Comparison of ENCODE assay signal across 16 mouse cellular contexts in the genomic region with DNA sequence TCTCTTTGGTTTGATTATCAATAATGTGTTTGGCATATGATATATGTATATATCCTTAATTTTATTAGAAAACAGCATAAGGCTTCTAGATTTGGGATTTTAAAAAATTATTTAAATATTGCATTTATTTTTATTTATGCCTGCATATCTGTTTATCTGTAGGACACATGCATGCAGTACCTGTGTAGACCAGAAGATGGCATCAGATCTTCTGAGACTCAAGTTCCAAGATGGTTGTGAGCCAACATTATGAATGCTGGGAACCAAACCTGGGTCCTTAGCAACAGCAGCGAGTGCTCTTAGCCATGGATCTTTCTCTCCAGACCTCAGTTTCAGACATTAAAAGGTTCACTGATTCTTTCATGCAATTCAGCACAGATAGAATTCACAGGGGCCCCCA.
DNase-seq lines count a peak whose midpoint lies in the region; ATAC-seq and TF ChIP-seq lines count a peak whose summit lies in the region.
"Had no signal": no experiment of that assay in that cellular context is flagged by ENCODE, and none has a peak within 500 bp of the region (broad histone marks: within the 10 kb centered on the region; RNA-seq: fewer than 3 reads in every experiment).

No protein-coding gene starts in this region.

- 59% methylated on average over 1 of the region's 1 CpGs for WGBS in liver, embryonic 14.5 days (ENCODE audit: insufficient replicate concordance)
- 82% methylated on average over 1 of the region's 1 CpGs for WGBS in forebrain, embryonic 12.5 days

- H3K9me3 ChIP-seq in liver, embryonic 14.5 days (ENCODE audit: control insufficient read depth, low read length): no peaks in the 10 kb centered on the region; the same call in 1 of the 2 replicates
- H3K9me3 ChIP-seq in forebrain, embryonic 12.5 days: 0 out of 2 replicates have a peak, but pooled peaks cover 3% of the 10 kb centered on the region
- H3K9me3 ChIP-seq: midbrain, embryonic 15.5 days; neural tube, embryonic 15.5 days; stomach, embryonic 15.5 days had no signal

- no peaks in the 10 kb centered on the region for H3K27me3 ChIP-seq in liver, embryonic 14.5 days (ENCODE audit: control insufficient read depth, insufficient read depth, low read length)
- H3K27me3 ChIP-seq in forebrain, embryonic 12.5 days: no peaks in the 10 kb centered on the region
- H3K27me3 ChIP-seq: midbrain, embryonic 15.5 days; neural tube, embryonic 15.5 days; stomach, embryonic 15.5 days had no signal

- no peak overlapping the region for H3K9ac ChIP-seq in liver, embryonic 14.5 days (replicated peaks)
- no peak overlapping the region for H3K9ac ChIP-seq in forebrain, embryonic 12.5 days
- H3K9ac ChIP-seq: midbrain, embryonic 15.5 days; neural tube, embryonic 15.5 days; stomach, embryonic 15.5 days had no signal

- H3K27ac ChIP-seq in liver, embryonic 14.5 days: no peak overlapping the region
- H3K27ac ChIP-seq in forebrain, embryonic 12.5 days: no peak overlapping the region
- H3K27ac ChIP-seq: midbrain, embryonic 15.5 days; neural tube, embryonic 15.5 days; stomach, embryonic 15.5 days had no signal

- peak; percentile 47; the same call in 1 of the 2 replicates for TF ChIP-seq CTCF in liver, embryonic 14.5 days (IDR thresholded peaks at IDR 0.05; ENCODE audit: low read depth)

- TF ChIP-seq EP300 in liver, embryonic 14.5 days (IDR thresholded peaks at IDR 0.05; ENCODE audit: low read depth): no peak

- H3K4me1 ChIP-seq in liver, embryonic 14.5 days (replicated peaks; ENCODE audit: control insufficient read depth in 2 of 2, insufficient read depth in 2 of 2, low read length in 1 of 2): no peaks in the 10 kb centered on the region
- H3K4me1 ChIP-seq in forebrain, embryonic 12.5 days: no peaks in the 10 kb centered on the region
- H3K4me1 ChIP-seq: midbrain, embryonic 15.5 days; neural tube, embryonic 15.5 days; stomach, embryonic 15.5 days had no signal

- H3K36me3 ChIP-seq in liver, embryonic 14.5 days (replicated peaks; ENCODE audit: control insufficient read depth, insufficient read depth, low read depth): no peaks in the 10 kb centered on the region
- no peaks in the 10 kb centered on the region for H3K36me3 ChIP-seq in forebrain, embryonic 12.5 days (replicated peaks)
- H3K36me3 ChIP-seq: midbrain, embryonic 15.5 days; neural tube, embryonic 15.5 days; stomach, embryonic 15.5 days had no signal

- no peak for ATAC-seq in liver, embryonic 14.5 days (ENCODE audit: insufficient read depth)
- ATAC-seq in erythroid progenitor cell, adult 5-6 weeks (replicated peaks; ENCODE audit: low FRiP score, poor library complexity, severe bottlenecking): no peak
- no peak for ATAC-seq in forebrain, embryonic 12.5 days (ENCODE audit: low FRiP score)
- ATAC-seq: inflammation-experienced regulatory T-cells, adult 6 months; midbrain, embryonic 15.5 days had no signal

- DNase-seq in embryo, embryonic 10.5 days (ENCODE audit: low spot score): peak; percentile 25
- no peak for DNase-seq in embryo, embryonic 11 days
- DNase-seq in liver, embryonic 14.5 days (ENCODE audit: low read depth in 3 of 3, low spot score in 3 of 3): no peak
- DNase-seq in liver (no peak), 3T3-L1 (ENCODE audit: low read depth, low spot score) (peak; percentile 14), ZHBTc4 (ENCODE audit: low read depth, low spot score) (peak; percentile 7)
- DNase-seq: adrenal gland, postnatal 36 days; cerebellum, adult 2 months; heart, postnatal 14 days; right cerebral cortex, postnatal 25 days had no signal

- H3K4me3 ChIP-seq in liver, embryonic 14.5 days (ENCODE audit: insufficient read depth in 1 of 2, low read depth in 2 of 2, low read length in 2 of 2): no peak overlapping the region
- H3K4me3 ChIP-seq in forebrain, embryonic 12.5 days (replicated peaks): no peak overlapping the region
- H3K4me3 ChIP-seq: midbrain, embryonic 15.5 days; neural tube, embryonic 15.5 days; stomach, embryonic 15.5 days had no signal

- no peak overlapping the region for H3K4me2 ChIP-seq in liver, embryonic 14.5 days (ENCODE audit: low read depth)
- H3K4me2 ChIP-seq in forebrain, embryonic 12.5 days: no peak overlapping the region
- H3K4me2 ChIP-seq: midbrain, embryonic 15.5 days; neural tube, embryonic 15.5 days; stomach, embryonic 15.5 days had no signal

Comparison
In these comparisons a context has a peak if more than half of its experiments do, and no peak if none do; other contexts are left out.
1. DNase-seq: peak in embryo, embryonic 10.5 days (single experiment), 3T3-L1 (single experiment) and ZHBTc4 (single experiment); none in embryo, embryonic 11 days (single experiment), liver, embryonic 14.5 days (0 of 3) and liver (single experiment).